Comparison of ENCODE assay signal across 22 mouse cellular contexts in genomic region chr9:41490112-41490511, GRCm38 (mm10).
DNase-seq lines count a peak whose midpoint lies in the region; TF ChIP-seq lines count a peak whose summit lies in the region.
"Had no signal": no experiment of that assay in that cellular context is flagged by ENCODE, and none has a peak within 500 bp of the region (broad histone marks: within the 10 kb centered on the region; RNA-seq: fewer than 3 reads in every experiment).

No protein-coding gene starts in this region.

- H3ac ChIP-seq in C2C12 (ENCODE audit: control insufficient read depth, insufficient read length, low read depth) = no peak overlapping the region

- TF ChIP-seq POLR2A in embryonic fibroblast, embryonic 13.5 days (IDR thresholded peaks at IDR 0.05; ENCODE audit: low read depth, low read length) = no peak
- TF ChIP-seq POLR2A in heart, adult 2 months (IDR thresholded peaks at IDR 0.05; ENCODE audit: insufficient read depth, low read depth, low read length) = no peak

- H3K9ac ChIP-seq in heart, adult 2 months (ENCODE audit: low read depth, low read length) = no peak overlapping the region
- H3K9ac ChIP-seq: embryonic facial prominence, embryonic 12.5 days; forebrain, embryonic 12.5 days had no signal

- H3K4me1 ChIP-seq in embryonic fibroblast, embryonic 13.5 days (ENCODE audit: control insufficient read depth, insufficient read depth, low read length) = peaks cover 5% of the 10 kb centered on the region
- H3K4me1 ChIP-seq in heart, adult 2 months (ENCODE audit: control insufficient read depth, insufficient read depth, low read length) = no peaks in the 10 kb centered on the region
- H3K4me1 ChIP-seq: embryonic facial prominence, embryonic 12.5 days had no signal

- peaks cover 36% of the 10 kb centered on the region for H3K79me2 ChIP-seq in C2C12 (ENCODE audit: control insufficient read depth, insufficient read depth)
- no peaks in the 10 kb centered on the region for H3K79me2 ChIP-seq in heart, adult 2 months (replicated peaks; ENCODE audit: control insufficient read depth, insufficient read depth, low read length)

- intact Hi-C loops in gastrocnemius, adult 2 months (cut with DNase I) = no loop called here
- intact Hi-C loops in heart, postnatal 25 days (cut with DNase I) = no loop called here
- intact Hi-C loops in heart, adult 2 months (cut with DNase I) = no loop called here

- H3K27me3 ChIP-seq in C2C12 (ENCODE audit: control insufficient read depth, insufficient read depth, insufficient read length) = no peaks in the 10 kb centered on the region
- H3K27me3 ChIP-seq in heart, adult 2 months (ENCODE audit: control insufficient read depth, insufficient read depth, low read length) = no peaks in the 10 kb centered on the region
- H3K27me3 ChIP-seq: embryonic facial prominence, embryonic 12.5 days; forebrain, embryonic 12.5 days; Patski had no signal

- no peak for TF ChIP-seq CTCF in gastrocnemius, adult 2 months (IDR thresholded peaks at IDR 0.05)
- TF ChIP-seq CTCF in C2C12 (IDR thresholded peaks at IDR 0.05; ENCODE audit: control insufficient read depth, insufficient read depth, insufficient read length) = no peak
- TF ChIP-seq CTCF in embryonic fibroblast, embryonic 13.5 days (IDR thresholded peaks at IDR 0.05; ENCODE audit: borderline replicate concordance, insufficient read depth, low read length) = no peak
- no peak for TF ChIP-seq CTCF in heart, adult 2 months (IDR thresholded peaks at IDR 0.05)

- H3K4me3 ChIP-seq in gastrocnemius, adult 2 months = no peak overlapping the region
- H3K4me3 ChIP-seq in C2C12 (ENCODE audit: insufficient read depth, poor library complexity, severe bottlenecking) = no peak overlapping the region
- no peak overlapping the region for H3K4me3 ChIP-seq in embryonic fibroblast, embryonic 13.5 days (ENCODE audit: insufficient read depth, low read length)
- no peak overlapping the region for H3K4me3 ChIP-seq in heart, adult 2 months
- H3K4me3 ChIP-seq: embryonic facial prominence, embryonic 10.5 days; embryonic facial prominence, embryonic 12.5 days; erythroblast, embryonic 14.5 days; forebrain, embryonic 10.5 days; forebrain, embryonic 12.5 days had no signal

- TF ChIP-seq EP300 in heart, adult 2 months (IDR thresholded peaks at IDR 0.05; ENCODE audit: insufficient read depth, low read depth, low read length) = no peak

- no peak for DNase-seq in gastrocnemius, adult 2 months
- no peak for DNase-seq in gastrocnemius, postnatal 25 days
- DNase-seq in yolk sac, embryonic 10.5 days (ENCODE audit: low spot score) = no peak
- no peak for DNase-seq in heart, postnatal 25 days (ENCODE audit: low spot score)
- no peak for DNase-seq in heart, adult 2 months
- DNase-seq: adrenal gland, adult 8-10 months; adrenal gland, postnatal 14 days; adrenal gland, postnatal 36 days; B cell, adult 2 months; cerebellum, adult 11-12 months; cerebellum, adult 2 months; cerebellum, adult 9-10 months; cerebellum, postnatal 10 days; cerebellum, postnatal 25 days had no signal

- peak overlapping the region; percentile 72 for H3K27ac ChIP-seq in gastrocnemius, adult 2 months
- H3K27ac ChIP-seq in embryonic fibroblast, embryonic 13.5 days (ENCODE audit: insufficient read depth, low read length) = peak overlapping the region; percentile 41
- H3K27ac ChIP-seq in heart, adult 2 months = no peak overlapping the region
- H3K27ac ChIP-seq: embryonic facial prominence, embryonic 10.5 days; embryonic facial prominence, embryonic 12.5 days; forebrain, embryonic 10.5 days; forebrain, embryonic 12.5 days had no signal

- H3K36me3 ChIP-seq in C2C12 (ENCODE audit: control insufficient read depth, insufficient read depth) = peaks cover 52% of the 10 kb centered on the region
- H3K36me3 ChIP-seq in heart, adult 2 months (ENCODE audit: control insufficient read depth, insufficient read depth, low read length) = no peaks in the 10 kb centered on the region; the same call in 1 of the 2 replicates

- 88% methylated on average over 3 of the region's 3 CpGs for WGBS in heart, adult 2 months

- H3K79me3 ChIP-seq in C2C12 (ENCODE audit: low read depth) = peaks cover 18% of the 10 kb centered on the region

TF ChIP-seq in C2C12, 6 proteins besides CTCF, POLR2A, EP300 and RAD21:
- TF ChIP-seq CEBPB (IDR thresholded peaks at IDR 0.05; ENCODE audit: low read depth) (peak; percentile 74), MAX (IDR thresholded peaks at IDR 0.05) (no peak)
